Mouse (Mus musculus): ENCODE results near the gene Rbak. TPM values are rescaled to one million over a fixed set of nuclear protein-coding genes. Genes with fewer than 3 reads are reported as not detected.

The Rbak gene
- 8.6 and 8.9 TPM in 2 replicates for polyA plus RNA-seq (2014; fragmentation: Nextera tagmentation; extraction: Ambion mirVana)

DNA sequence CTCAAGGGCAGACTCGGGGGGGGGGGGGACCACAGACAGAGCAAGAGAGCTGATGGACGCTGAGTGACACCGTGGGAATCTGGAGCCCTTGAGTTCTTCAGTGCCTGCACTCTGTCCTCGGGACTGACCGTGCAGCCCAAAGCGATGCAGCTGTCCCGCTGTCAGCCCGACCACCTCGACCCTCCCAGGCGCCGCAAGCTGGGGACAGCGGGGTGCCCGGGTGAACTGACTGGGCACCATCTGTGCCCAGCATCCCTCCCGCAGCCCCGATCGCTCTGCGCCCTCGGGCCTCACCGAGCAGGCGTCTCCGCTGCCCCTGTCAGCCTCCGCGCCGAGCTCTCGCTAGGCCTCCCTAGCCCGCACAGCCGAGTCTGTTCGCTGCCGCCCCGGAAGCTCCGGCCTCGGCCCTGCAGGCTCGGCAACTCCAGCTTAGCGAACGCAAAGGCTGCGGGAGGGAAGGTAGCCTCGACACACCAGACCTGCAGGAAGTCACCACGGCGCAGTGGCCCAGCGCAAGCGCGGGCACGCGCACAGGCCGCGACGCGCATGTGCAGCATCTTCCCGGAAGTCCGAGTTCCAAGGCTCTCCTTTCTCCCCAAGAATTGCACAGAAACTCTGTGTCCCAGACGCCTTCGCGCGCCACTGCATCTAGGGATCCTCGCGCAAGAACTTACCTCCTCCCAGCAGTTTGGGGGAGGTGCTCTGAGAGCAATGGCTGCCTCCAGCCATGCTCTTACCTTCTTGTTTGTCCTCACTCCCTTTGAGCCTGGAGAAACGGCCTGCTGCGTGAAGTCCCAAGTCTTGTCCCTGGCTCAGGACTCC lies at the start of gene Rbak, which contains the start of gene Spdye4b:
TSS of gene Rbak (minus strand) at position 521 of the 822 bp plus-strand sequence.
TSS of gene Spdye4b (plus strand) at position 763 of the 822 bp plus-strand sequence.
- Histone ChIP-seq H3K4me2 (peak within 1 kb of the TSS; percentile 73), H3K9me3 (replicated peaks; ENCODE audit: control insufficient read depth, low read length) (peaks cover 4% of the 10 kb centered on the region; the same call in 1 of the 2 replicates), H3K4me3 (ENCODE audit: low read depth, low read length) (peak within 1 kb of the TSS; percentile 72), H3K27me3 (ENCODE audit: control insufficient read depth, insufficient read depth, low read length) (no peaks in the 10 kb centered on the region), H3K27ac (ENCODE audit: low read depth, low read length) (peak within 1 kb of the TSS; percentile 43; the same call in 1 of the 2 replicates), H3K36me3 (ENCODE audit: control insufficient read depth, insufficient read depth, low read length) (peaks cover 23% of the 10 kb centered on the region), H3K9ac (ENCODE audit: low read depth, low read length) (peak within 1 kb of the TSS; percentile 85), H3K4me1 (ENCODE audit: control insufficient read depth, insufficient read depth, low read length) (peaks cover 9% of the 10 kb centered on the region; the same call in 1 of the 2 replicates)
- peak; percentile 92 for ATAC-seq (replicated peaks; ENCODE audit: insufficient number of reproducible peaks, low FRiP score, low TSS enrichment)
- WGBS (ENCODE audit: insufficient replicate concordance): under 1% methylated on average over 57 of the region's 58 CpGs

DNA sequence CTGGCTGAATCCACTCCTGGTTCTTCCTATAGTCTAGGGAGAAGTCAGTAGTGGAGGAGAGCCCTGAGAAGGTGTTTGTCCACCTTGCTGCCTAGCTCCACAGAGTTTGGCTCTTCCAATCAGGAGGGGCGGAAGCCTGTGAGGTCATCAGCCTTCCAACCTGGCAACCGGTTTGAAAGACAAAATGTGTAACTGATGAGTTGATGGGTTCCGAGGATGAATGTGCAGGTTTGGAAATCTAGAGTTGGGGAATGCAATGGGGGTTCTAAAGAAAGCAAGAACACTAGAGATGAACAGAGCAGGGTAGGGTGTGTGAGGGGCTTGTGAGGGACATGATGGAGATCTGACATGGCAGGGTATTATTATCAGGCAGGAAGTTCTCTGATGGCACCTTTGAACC lies 46.2 kb upstream of the Rbak start, which contains the start of gene Spdye4a:
TSS of gene Spdye4a (minus strand) at position 101 of the 400 bp plus-strand sequence.
- 72% methylated on average over 3 of the region's 3 CpGs for WGBS (ENCODE audit: insufficient replicate concordance)
- ATAC-seq (replicated peaks; ENCODE audit: insufficient number of reproducible peaks, low FRiP score, low TSS enrichment): no peak
- H3K4me3 ChIP-seq (ENCODE audit: low read depth, low read length): no peak within 1 kb of the TSS
- H3K4me1 ChIP-seq (ENCODE audit: control insufficient read depth, insufficient read depth, low read length): no peaks in the 10 kb centered on the region
- H3K27me3 ChIP-seq (ENCODE audit: control insufficient read depth, insufficient read depth, low read length): no peaks in the 10 kb centered on the region
- no peak within 1 kb of the TSS for H3K4me2 ChIP-seq
- H3K27ac ChIP-seq (ENCODE audit: low read depth, low read length): no peak within 1 kb of the TSS
- no peak within 1 kb of the TSS for H3K9ac ChIP-seq (ENCODE audit: low read depth, low read length)
- no peaks in the 10 kb centered on the region for H3K9me3 ChIP-seq (replicated peaks; ENCODE audit: control insufficient read depth, low read length)
- H3K36me3 ChIP-seq (ENCODE audit: control insufficient read depth, insufficient read depth, low read length): no peaks in the 10 kb centered on the region

- no peak overlapping the region for H3K4me2 ChIP-seq
- 74% methylated on average over 1 of the region's 1 CpGs for WGBS (ENCODE audit: insufficient replicate concordance)
These were observed 41.7 kb upstream of the Rbak start for GRCm38 (mm10) chr5:143222287-143222686.

GRCm38 (mm10) chr5:143220996-143221395 lies 40.4 kb upstream of the Rbak start:
- H3K27ac ChIP-seq (ENCODE audit: low read depth, low read length): no peak overlapping the region
- H3K4me3 ChIP-seq (ENCODE audit: low read depth, low read length): no peak overlapping the region
- ATAC-seq (replicated peaks; ENCODE audit: insufficient number of reproducible peaks, low FRiP score, low TSS enrichment): no peak
- WGBS (ENCODE audit: insufficient replicate concordance): 76% methylated on average over 5 of the region's 5 CpGs
- no peaks in the 10 kb centered on the region for H3K27me3 ChIP-seq (ENCODE audit: control insufficient read depth, insufficient read depth, low read length)
- H3K4me2 ChIP-seq: no peak overlapping the region
- no peaks in the 10 kb centered on the region for H3K4me1 ChIP-seq (ENCODE audit: control insufficient read depth, insufficient read depth, low read length)
- H3K9ac ChIP-seq (ENCODE audit: low read depth, low read length): no peak overlapping the region
- no peaks in the 10 kb centered on the region for H3K9me3 ChIP-seq (replicated peaks; ENCODE audit: control insufficient read depth, low read length)
- H3K36me3 ChIP-seq (ENCODE audit: control insufficient read depth, insufficient read depth, low read length): no peaks in the 10 kb centered on the region

More at GRCm38 (mm10) chr5:143222287-143222686, 41.7 kb upstream of the Rbak start:
- H3K4me1 ChIP-seq (ENCODE audit: control insufficient read depth, insufficient read depth, low read length): no peaks in the 10 kb centered on the region
- no peaks in the 10 kb centered on the region for H3K36me3 ChIP-seq (ENCODE audit: control insufficient read depth, insufficient read depth, low read length)
- no peaks in the 10 kb centered on the region for H3K27me3 ChIP-seq (ENCODE audit: control insufficient read depth, insufficient read depth, low read length)
- H3K9ac ChIP-seq (ENCODE audit: low read depth, low read length): no peak overlapping the region
- ATAC-seq (replicated peaks; ENCODE audit: insufficient number of reproducible peaks, low FRiP score, low TSS enrichment): no peak
- no peak overlapping the region for H3K4me3 ChIP-seq (ENCODE audit: low read depth, low read length)
- H3K9me3 ChIP-seq (replicated peaks; ENCODE audit: control insufficient read depth, low read length): no peaks in the 10 kb centered on the region
- H3K27ac ChIP-seq (ENCODE audit: low read depth, low read length): no peak overlapping the region

- no peaks in the 10 kb centered on the region for H3K4me1 ChIP-seq (ENCODE audit: control insufficient read depth, insufficient read depth, low read length)
- no peaks in the 10 kb centered on the region for H3K36me3 ChIP-seq (ENCODE audit: control insufficient read depth, insufficient read depth, low read length)
- WGBS (ENCODE audit: insufficient replicate concordance): 73% methylated on average over 2 of the region's 2 CpGs
- H3K9me3 ChIP-seq (replicated peaks; ENCODE audit: control insufficient read depth, low read length): no peaks in the 10 kb centered on the region
- no peak overlapping the region for H3K4me3 ChIP-seq (ENCODE audit: low read depth, low read length)
- H3K27me3 ChIP-seq (ENCODE audit: control insufficient read depth, insufficient read depth, low read length): no peaks in the 10 kb centered on the region
- H3K9ac ChIP-seq (ENCODE audit: low read depth, low read length): no peak overlapping the region
- no peak overlapping the region for H3K4me2 ChIP-seq
- ATAC-seq (replicated peaks; ENCODE audit: insufficient number of reproducible peaks, low FRiP score, low TSS enrichment): no peak
- no peak overlapping the region for H3K27ac ChIP-seq (ENCODE audit: low read depth, low read length)
These were observed 33.3 kb upstream of the Rbak start for GRCm38 (mm10) chr5:143213832-143214231.

DNA sequence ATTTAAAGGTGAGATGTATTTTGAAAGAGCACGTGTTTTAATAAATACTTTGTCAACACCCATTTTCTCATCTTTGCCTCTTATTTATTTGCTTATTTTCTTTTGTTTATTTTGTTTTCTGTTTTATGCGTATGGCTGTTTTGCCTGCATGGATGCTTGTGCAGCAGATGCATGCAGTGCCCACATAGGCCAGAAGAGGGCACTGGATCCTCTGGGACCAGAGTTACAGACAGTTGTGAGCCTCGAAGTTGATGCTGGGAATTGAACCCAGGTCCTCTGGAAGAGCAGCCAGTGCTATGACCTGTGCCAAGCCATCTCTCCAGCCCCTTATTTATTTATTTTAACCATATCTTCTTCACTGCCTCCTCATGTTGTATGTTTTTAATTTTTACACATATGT lies 24.4 kb upstream of the Rbak start:
- H3K9me3 ChIP-seq (replicated peaks; ENCODE audit: control insufficient read depth, low read length): peaks cover 3% of the 10 kb centered on the region; the same call in 1 of the 2 replicates
- ATAC-seq (replicated peaks; ENCODE audit: insufficient number of reproducible peaks, low FRiP score, low TSS enrichment): no peak
- H3K27me3 ChIP-seq (ENCODE audit: control insufficient read depth, insufficient read depth, low read length): no peaks in the 10 kb centered on the region
- no peak overlapping the region for H3K27ac ChIP-seq (ENCODE audit: low read depth, low read length)
- H3K4me2 ChIP-seq: no peak overlapping the region
- no peaks in the 10 kb centered on the region for H3K36me3 ChIP-seq (ENCODE audit: control insufficient read depth, insufficient read depth, low read length)
- no peaks in the 10 kb centered on the region for H3K4me1 ChIP-seq (ENCODE audit: control insufficient read depth, insufficient read depth, low read length)
- 63% methylated on average over 3 of the region's 3 CpGs for WGBS (ENCODE audit: insufficient replicate concordance)
- H3K4me3 ChIP-seq (ENCODE audit: low read depth, low read length): no peak overlapping the region
- no peak overlapping the region for H3K9ac ChIP-seq (ENCODE audit: low read depth, low read length)

GRCm38 (mm10) chr5:143196506-143196905 lies 15.9 kb upstream of the Rbak start:
- Histone ChIP-seq H3K4me3 (ENCODE audit: low read depth, low read length) (no peak overlapping the region), H3K9ac (ENCODE audit: low read depth, low read length) (no peak overlapping the region), H3K27ac (ENCODE audit: low read depth, low read length) (no peak overlapping the region), H3K36me3 (ENCODE audit: control insufficient read depth, insufficient read depth, low read length) (no peaks in the 10 kb centered on the region), H3K4me1 (ENCODE audit: control insufficient read depth, insufficient read depth, low read length) (no peaks in the 10 kb centered on the region), H3K4me2 (no peak overlapping the region), H3K9me3 (replicated peaks; ENCODE audit: control insufficient read depth, low read length) (no peaks in the 10 kb centered on the region), H3K27me3 (ENCODE audit: control insufficient read depth, insufficient read depth, low read length) (no peaks in the 10 kb centered on the region)
- ATAC-seq (replicated peaks; ENCODE audit: insufficient number of reproducible peaks, low FRiP score, low TSS enrichment): no peak
- WGBS (ENCODE audit: insufficient replicate concordance): 69% methylated on average over 4 of the region's 4 CpGs

- H3K9ac ChIP-seq (ENCODE audit: low read depth, low read length): no peak overlapping the region
- no peak for ATAC-seq (replicated peaks; ENCODE audit: insufficient number of reproducible peaks, low FRiP score, low TSS enrichment)
- no peaks in the 10 kb centered on the region for H3K9me3 ChIP-seq (replicated peaks; ENCODE audit: control insufficient read depth, low read length)
- H3K4me3 ChIP-seq (ENCODE audit: low read depth, low read length): no peak overlapping the region
- H3K4me1 ChIP-seq (ENCODE audit: control insufficient read depth, insufficient read depth, low read length): no peaks in the 10 kb centered on the region
- H3K36me3 ChIP-seq (ENCODE audit: control insufficient read depth, insufficient read depth, low read length): no peaks in the 10 kb centered on the region
- H3K27me3 ChIP-seq (ENCODE audit: control insufficient read depth, insufficient read depth, low read length): no peaks in the 10 kb centered on the region
- 70% methylated on average over 2 of the region's 2 CpGs for WGBS (ENCODE audit: insufficient replicate concordance)
- H3K4me2 ChIP-seq: no peak overlapping the region
- H3K27ac ChIP-seq (ENCODE audit: low read depth, low read length): no peak overlapping the region
These were observed 14.6 kb upstream of the Rbak start for GRCm38 (mm10) chr5:143195166-143195565.
